Mouse (Mus musculus): ENCODE data around the gene Cd209e.
"Not testable (repeated sequence)": the region's sequence is repeated elsewhere in the genome, so short reads cannot be mapped to it uniquely, and the experiment has no call there.

Gene Cd209e

DNA sequence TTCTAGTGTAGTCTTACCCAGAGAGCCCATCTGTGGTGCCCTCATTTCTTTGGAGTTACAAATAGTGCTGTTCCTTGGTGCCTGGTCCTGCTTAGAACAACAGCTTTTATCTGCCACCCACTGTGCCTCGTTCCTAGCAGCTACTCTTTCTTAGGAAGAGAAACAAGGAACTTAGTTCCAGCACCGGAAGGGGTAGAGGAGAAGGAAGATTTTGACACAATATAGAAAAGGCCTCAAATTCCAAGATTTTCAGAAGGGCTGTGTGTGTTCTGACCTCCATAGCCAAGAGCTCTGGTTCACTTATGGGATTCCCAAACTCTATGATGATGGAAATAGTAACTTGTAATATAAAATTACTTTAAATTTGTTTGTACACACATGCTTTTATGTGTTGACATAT is at the start of gene Cd209e:
Cd209e (minus strand) TSS at position 101 of the 400 bp plus-strand sequence.
- DNase-seq = no peak

DNA sequence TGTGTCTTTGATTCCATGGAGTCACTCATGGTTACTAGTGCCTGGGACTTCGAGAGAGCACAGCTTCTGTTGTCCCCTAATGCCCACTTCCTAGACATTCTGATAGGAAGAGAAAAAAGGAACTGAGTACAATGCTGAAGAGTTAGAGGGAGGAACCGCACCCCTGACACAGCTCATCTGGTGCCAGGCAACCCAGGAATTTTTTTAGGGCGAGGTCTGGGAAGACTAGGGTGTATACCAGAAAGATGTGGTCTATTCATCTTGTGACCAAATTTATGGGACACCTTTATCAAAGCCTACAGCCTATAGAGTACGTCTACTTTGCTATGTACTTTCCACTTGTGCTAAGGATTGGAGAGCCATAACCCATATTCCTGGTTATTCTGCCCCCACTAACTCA is 24.3 kb upstream of the Cd209e start, which contains the start of gene Cd209d:
Cd209d (minus strand) TSS at position 101 of the 400 bp plus-strand sequence.
- no peak for DNase-seq

DNA sequence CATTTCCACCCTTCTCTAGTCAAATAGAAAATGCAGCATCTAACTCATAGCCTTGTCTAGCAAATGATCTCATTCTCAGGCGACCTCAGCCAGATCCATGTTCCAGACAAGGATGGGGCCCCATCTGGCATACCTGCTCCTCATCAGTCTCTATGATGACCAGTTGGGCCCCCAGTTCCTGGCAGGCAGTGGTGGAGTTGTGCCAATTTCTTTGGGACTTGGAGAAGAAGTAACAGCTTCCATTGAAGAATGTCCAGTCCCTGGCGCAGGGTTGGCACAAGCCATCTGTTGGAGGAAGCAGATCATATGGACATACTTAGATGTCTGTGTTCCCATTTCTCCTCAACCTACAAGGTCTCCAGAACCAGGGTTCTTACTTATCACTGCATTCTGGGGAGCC is 22.0 kb upstream of the Cd209e start:
- no peak for DNase-seq

DNA sequence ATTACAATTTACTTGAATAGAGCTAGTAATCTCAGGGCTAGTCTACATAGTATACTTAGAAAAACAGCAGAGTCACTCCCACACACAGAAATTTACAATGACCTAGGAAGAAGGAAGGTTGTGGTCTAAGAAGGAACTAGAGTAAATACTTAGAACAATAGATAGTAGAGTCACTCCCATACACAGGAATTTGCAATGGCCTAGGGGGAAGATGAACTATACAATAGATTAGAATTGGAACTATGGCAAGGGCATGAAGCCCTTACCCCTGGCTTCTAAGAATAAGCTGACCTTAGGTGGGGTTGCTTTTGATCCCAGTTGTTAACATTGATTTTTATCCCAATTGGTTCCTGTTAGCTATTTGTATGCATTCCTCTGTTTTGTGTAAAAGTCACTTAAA is 8.6 kb upstream of the Cd209e start:
- DNase-seq = not testable (repeated sequence)

DNA sequence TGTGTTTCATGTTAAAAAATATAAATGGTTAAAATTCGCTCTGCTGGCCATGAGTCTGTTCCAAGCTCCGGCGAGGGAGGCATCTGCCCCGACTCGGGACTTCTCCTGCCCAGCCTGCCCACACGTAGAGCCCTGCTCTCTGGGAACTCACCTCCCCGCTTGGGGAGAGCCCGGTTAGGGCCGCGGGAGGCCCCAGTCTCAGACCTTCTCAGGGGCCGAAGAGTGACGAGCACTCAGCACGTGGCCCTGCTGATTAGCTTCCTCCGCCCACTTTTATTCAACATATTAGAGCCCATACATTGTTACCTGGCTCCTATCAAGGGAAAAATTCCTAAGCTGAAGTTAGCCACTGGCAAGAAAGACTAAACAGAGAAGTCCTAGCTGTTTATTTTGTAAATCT is 51.0 kb downstream of the Cd209e start:
- DNase-seq = no peak

Measured in retina, postnatal 1 day (tissue).